Mouse (Mus musculus): Measurements from ENCODE around the gene Arhgef28.

GRCm38 (mm10) chr13:98184632-98185031 lies 21.6 kb downstream of the Arhgef28 start:
- TF ChIP-seq CTCF (IDR thresholded peaks at IDR 0.05; ENCODE audit: low read depth) (no peak), EP300 (IDR thresholded peaks at IDR 0.05; ENCODE audit: low read depth) (no peak)

Measured in liver, embryonic 14.5 days (tissue).